Mouse (Mus musculus): ENCODE results near the gene Ghrhr. TPM values are rescaled to one million over a fixed set of nuclear protein-coding genes. Genes with fewer than 3 reads are reported as not detected.
A peak's percentile ranks its signal among the peaks of the same experiment; 100 is the strongest.

The Ghrhr gene
- total RNA-seq, 2 experiments from 2014 or later: not detected

DNA sequence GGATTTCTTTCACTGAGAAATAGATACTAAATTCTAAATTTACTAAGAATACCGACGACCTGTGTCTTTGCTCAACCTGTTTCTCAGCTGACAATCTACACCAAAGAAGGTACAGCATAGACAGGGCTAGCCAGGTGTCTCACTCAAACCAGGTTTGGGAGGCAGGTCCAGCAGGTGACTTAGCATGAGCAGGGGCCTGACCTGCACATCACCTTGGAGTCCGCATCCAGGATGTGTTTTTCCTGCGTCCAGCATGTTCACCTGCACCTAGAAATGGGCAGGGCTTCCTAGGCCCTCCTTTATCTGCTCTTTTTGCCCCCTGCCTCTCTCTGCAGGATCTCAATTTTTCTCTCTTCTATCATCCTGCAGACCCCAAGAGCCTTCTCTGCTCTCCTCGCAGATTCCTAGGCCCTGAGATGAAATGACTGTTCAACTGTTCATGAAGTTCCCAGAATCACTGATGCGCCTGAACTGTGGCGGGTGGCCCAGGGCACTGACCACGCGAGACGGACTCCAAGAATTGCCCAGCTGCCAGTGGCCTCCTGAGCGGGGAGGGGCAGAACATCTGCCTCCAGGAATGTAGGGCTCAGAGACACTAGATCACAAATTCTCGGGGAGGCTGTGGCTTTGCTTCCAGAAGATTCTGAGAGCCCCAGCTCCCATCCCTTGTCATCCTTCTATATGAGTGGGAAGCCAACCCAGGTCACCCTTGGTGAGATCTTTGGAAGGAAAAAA, 22.2 kb upstream of the Ghrhr start:
- DNase-seq: no peak

DNA sequence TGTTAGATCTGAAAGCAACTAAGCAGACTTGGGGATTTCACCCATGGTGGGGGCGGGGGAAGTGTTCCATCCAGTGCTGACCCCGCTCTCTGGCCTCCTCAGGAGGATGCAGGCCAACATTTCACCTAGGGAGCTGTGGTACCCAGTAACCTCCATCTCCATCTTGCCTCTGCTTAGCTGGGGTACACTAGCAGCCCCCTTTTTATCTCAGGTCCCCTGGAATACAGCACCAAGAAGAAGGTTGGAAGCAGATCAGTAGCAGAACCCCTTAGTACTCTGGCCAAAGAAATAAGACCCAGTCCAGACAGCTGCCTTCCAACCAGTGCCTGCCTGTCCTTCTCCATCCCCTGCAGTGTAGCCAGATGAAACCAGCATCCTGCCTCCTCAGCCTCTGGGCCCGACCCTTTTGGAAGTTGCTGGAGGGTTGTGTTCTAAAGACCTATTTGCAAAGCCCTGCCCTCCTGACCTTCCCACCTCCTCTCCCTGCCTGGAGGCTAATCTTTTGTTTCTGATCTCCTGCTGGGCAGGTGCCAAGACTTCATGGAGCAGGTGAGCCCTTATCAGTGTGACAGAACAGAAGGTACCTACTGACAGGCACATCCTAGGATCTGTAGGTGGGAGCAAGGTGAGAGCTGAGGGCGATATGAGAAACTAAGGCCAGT, 21.5 kb upstream of the Ghrhr start:
- no peak for DNase-seq

- no peak for DNase-seq
These were observed 20.5 kb upstream of the Ghrhr start for GRCm38 (mm10) chr6:55355575-55355974.

GRCm38 (mm10) chr6:55356017-55356703, 19.9 kb upstream of the Ghrhr start:
- no peak for DNase-seq

- DNase-seq: no peak
These were observed 19.0 kb upstream of the Ghrhr start for GRCm38 (mm10) chr6:55356976-55357635.

DNA sequence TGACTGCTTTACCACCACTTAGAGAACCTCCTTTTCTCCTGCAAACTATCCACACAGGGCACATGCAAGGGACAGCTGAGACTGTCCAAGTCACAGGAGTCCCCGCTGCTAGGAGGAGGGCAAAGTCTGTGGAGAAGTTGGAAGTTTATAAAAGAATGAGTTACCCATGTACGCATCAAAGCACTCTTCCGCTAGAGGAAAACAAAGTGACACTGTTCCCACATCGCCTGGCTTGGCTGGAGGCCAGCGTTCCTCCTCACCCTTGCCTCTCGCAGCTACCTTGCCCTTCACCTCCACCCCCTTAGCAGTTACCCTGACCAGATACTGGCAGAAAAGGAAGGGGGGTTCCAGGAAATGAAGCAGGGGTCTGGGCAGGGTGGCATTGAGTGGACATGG, 18.5 kb upstream of the Ghrhr start:
- DNase-seq: no peak

DNA sequence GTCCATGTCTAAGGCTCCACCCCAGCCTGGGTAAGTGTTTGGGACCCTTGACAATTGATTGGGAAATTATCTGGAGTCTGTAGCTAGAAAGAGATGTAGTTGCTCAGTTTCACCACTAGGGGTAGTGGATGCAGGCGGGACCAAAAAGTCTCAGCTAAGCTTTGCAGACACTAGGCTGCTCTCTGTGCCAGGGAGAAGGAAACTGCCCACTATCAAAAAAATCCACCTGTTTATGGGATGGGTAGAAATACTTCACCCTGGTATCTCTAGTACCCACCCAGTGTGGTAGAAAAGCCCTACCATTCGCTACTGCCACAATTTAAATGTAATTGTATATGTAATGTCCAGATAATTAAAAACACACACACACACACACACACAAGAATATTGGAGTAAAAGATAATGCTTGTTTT, 17.4 kb upstream of the Ghrhr start:
- DNase-seq: no peak

DNA sequence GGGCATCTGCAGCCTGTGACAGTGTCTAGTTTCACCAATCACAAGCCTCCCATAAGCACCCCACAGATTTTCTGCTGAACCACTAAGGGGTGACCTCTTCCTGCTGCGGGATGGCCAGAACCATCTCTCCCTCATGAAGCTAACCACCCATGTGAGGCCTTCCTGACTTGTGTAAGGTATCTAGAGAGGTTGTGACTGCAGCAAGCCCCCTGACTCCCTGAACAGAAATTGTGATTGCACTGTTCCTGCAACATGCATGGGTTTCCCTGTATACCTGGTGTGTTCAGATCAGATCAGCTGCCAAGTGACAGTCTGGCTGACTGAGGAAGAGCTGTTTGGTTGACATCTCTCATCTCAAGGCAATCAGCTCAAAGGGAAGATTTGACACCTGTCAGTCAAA, 13.4 kb upstream of the Ghrhr start:
- DNase-seq: no peak

GRCm38 (mm10) chr6:55367126-55367525, 9.0 kb upstream of the Ghrhr start:
- no peak for DNase-seq

GRCm38 (mm10) chr6:55370831-55371230, 5.3 kb upstream of the Ghrhr start:
- no peak for DNase-seq

GRCm38 (mm10) chr6:55376511-55376910, 416 bp downstream of the Ghrhr start:
- no peak for DNase-seq

DNA sequence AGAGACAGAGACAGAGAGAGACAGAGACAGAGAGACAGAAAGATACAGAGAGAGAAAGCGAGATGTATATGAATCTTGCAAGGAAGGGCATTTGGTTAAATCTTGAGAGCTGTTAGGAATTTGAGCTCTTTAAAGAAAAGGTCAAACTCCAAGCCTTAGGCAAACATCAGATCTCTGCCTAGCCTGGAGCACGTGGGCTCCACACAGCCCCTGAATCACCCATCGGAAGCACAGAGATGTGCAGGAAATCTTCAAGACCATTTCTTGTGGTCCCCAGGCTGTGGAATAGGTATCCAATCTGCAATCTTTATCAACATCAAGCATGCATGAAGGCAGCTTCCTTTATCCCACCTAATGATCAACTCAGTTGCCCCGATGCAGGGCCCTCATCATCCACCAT, 1.4 kb downstream of the Ghrhr start:
- DNase-seq: no peak

DNA sequence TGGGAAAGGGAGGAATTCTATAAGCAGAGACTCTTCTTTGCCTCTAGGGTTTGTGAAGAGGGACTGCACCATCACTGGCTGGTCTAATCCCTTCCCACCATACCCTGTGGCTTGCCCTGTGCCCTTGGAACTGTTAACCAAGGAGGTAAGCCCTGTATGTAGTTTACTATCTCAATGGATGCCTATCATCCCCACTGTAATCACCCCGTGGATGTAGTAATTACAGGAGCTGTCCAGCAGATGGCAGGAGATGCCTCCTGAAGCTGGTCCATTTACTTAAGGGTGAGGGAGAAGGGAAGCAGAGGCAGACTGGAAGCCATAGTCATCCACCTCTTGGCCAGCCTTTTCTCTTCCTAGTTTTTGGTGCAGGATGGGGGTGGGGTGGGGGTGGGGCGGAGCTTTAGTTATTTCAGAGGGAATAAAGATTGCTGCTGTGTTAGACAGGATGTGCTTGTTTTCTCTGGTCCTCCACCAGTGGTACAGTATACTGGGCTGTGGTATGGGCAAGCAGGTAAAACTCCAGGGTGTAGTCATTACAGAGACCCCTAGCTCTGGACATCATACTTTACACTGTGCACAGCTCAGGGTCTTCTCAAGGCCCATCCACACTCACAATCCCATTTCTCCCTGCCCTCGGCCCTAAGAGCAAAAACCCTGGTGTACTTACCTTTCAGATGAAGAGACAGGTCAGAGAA, 3.7 kb downstream of the Ghrhr start:
- no peak for DNase-seq

DNA sequence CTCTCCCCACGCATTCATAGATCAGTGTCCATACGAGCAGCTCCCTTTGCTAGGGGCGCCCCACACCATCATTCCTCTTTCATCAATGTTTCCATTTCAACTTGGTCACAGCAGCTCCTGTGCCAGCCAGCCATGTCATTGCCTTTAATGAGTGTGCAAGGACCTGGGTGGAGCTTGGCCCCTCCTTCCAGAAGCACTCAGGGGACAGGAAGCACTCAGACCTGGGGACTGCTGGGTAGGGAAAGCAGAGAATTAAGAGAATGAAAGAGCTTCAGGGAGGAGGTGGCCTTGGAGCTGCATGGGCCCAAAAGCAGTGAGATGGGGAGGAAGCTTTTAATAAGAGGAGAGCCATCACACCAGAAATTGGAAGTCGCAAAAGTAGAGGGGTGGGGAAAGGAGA, 5.9 kb downstream of the Ghrhr start:
- DNase-seq: no peak

- no peak for DNase-seq
These were observed 7.8 kb downstream of the Ghrhr start for GRCm38 (mm10) chr6:55383897-55384296.

DNA sequence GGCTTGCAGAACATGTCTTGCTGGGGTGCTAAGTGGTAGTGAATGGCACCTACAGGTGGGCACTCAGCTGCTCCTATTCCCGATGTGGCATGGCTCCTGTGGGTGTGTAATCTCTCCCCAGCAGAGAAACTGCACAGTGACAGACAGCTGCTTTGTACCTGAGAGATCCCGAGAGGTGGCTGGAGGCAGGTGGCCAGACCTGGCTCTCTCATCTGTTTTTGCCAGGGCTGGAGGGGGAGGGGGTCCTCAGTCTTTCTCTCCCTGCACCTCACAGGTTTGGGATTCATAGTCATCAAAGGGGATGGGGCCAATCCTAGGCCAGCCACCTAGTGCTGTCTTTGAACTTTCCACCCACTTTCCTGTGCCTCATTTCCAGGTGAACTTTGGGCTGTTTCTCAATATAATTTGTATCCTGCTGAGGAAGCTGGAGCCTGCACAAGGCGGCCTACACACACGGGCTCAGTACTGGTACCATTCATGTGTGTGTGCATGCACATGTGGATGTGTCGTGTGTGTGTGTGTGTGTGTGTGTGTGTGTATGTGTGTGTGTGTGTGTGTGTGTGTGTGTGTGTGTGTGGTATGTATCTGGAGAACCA, 8.4 kb downstream of the Ghrhr start:
- DNase-seq: no peak

DNA sequence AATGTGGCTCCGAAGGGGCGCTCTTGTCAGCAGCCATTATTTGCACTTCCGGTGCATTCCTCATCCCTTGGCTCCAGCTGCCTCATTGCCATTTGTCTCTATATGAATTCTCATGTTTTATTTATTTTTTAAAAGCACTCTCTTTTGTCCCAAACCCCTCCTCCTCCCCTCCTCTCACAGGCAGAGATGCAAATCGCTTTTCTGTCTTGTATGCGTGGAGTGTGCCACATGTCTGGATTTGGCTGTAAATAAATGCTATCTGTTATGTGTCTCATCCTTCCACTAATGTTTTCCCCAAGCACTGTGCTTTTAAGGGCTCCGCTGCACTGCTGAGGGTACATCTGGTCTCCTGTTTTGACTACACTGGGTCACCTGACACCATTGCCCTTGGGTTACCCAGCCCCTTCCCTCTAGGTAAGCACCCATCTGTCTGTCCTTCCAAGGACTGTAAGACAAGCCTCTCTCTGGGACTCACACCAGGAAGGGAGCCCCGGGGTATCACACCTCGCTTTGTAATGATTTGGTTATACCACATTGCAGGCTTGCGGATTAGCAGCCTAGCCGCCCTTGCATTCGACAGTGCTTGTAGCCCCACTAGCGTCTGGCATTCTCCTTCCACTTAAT, 12.6 kb downstream of the Ghrhr start:
- DNase-seq: no peak

DNA sequence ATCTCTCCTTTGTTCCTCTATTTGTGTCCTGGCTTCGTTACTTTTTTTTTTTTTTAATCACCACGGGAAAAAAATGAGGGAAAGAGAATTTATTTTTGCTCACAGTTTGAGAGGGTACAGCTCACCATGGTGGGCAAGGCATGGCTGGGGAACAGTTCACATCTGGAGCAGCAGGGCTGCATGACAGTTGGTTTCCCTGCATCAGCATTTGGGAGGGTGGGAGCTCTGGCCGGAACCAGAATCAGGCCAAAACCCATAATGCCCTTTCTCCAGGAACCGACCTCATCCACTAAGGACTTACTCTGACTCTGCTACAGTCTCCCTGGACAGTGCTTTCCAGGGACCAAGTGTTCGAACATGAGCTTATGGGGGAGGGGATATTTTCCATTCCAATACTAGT, 13.2 kb downstream of the Ghrhr start:
- DNase-seq: no peak

DNA sequence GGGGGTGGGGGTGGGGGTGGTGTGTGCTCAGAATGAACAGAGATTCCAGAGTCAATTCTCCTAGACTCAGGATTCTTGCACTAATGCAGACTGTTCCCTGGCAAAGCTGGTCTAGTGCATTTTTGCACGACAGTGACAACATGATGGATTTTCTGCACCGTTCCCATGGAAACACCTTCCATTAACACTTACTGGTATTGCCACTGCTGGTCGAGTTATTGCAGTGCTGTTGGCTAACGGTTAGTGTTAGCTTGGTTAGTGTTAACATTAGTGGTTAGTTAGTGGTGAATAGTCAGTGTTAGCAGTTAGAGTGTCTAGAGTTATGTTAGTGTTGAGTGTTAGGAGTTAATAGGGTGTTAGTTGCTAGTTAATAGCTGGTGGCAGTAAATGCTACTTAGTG, 15.7 kb downstream of the Ghrhr start:
- DNase-seq: no peak

DNA sequence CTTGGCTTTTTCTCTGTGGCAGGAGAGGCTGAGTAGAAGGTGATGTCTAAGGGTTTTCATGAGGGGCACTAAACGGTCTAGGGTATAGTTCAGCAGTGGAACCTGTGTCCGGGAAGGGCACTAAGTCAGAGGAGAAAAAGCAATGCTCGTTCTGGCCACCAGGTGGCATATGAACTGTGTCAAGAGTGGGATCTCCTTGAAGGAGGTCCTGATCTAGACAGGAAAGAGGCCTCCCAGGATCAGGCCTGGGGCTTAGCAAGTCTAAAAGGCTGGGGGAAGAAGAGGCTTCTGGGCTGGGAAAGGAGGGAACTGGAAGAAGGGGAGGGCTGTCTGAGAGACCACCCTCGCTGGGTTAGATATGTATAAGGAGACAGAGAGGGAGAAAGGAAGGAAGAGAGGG, 16.4 kb downstream of the Ghrhr start:
- DNase-seq: peak; percentile 69 to 75

DNA sequence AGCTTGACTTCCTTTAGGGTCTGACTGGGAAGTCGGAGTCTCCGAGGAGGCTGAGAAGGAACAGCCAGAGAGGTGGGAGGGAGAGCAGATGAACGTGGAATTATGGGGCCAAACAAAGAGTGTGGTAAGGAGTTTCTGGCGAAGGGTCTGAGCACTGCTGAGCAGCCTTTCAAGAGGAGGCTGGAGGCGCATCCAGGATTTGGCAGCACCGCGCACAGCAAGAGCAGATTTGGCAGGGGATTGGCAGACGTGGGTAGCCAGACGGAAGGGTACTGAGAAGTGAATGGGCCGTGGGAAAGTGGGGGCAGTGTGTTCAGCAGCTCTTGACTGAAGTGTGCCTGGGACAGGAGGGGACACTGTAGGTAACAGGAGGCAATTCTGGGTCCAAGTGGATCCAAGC, 18.8 kb downstream of the Ghrhr start:
- peak; percentile 80 to 83 for DNase-seq

- DNase-seq: peak; percentile 36 to 50
These were observed 20.1 kb downstream of the Ghrhr start for GRCm38 (mm10) chr6:55396176-55396575.
